Mouse (Mus musculus): Measurements from ENCODE around the gene Slc23a2.
A peak's percentile ranks its signal among the peaks of the same experiment; 100 is the strongest.

The Slc23a2 gene

GRCm38 (mm10) chr2:132044320-132045274 is 100.3 kb downstream of the Slc23a2 start:
- no peak for DNase-seq

GRCm38 (mm10) chr2:132043101-132043621 is 101.7 kb downstream of the Slc23a2 start:
- peak; percentile 58 for DNase-seq

DNA sequence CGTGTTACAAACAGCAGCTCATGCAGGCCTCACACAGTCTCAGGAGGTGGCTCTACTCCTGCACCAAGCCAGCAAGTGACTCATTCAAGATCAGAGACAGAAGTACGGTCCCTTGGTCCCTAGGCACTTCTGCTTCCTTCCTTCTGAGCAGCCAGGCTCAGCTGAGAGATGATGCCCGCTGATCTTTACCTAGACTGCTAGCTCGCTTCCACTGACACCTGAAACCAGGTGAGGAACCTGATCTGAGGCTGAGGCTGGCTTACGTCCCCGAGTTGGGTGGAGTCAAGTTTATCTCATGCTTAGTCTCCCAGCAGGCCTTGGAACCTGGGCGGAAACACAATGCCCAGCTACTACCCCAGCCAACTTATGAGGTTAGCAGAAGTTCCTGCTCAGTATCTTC is 105.0 kb downstream of the Slc23a2 start:
- DNase-seq, result no peak

GRCm38 (mm10) chr2:132036326-132036725 is 108.6 kb downstream of the Slc23a2 start:
- DNase-seq, result no peak

GRCm38 (mm10) chr2:132035470-132035835 is 109.5 kb downstream of the Slc23a2 start:
- DNase-seq, result no peak

DNA sequence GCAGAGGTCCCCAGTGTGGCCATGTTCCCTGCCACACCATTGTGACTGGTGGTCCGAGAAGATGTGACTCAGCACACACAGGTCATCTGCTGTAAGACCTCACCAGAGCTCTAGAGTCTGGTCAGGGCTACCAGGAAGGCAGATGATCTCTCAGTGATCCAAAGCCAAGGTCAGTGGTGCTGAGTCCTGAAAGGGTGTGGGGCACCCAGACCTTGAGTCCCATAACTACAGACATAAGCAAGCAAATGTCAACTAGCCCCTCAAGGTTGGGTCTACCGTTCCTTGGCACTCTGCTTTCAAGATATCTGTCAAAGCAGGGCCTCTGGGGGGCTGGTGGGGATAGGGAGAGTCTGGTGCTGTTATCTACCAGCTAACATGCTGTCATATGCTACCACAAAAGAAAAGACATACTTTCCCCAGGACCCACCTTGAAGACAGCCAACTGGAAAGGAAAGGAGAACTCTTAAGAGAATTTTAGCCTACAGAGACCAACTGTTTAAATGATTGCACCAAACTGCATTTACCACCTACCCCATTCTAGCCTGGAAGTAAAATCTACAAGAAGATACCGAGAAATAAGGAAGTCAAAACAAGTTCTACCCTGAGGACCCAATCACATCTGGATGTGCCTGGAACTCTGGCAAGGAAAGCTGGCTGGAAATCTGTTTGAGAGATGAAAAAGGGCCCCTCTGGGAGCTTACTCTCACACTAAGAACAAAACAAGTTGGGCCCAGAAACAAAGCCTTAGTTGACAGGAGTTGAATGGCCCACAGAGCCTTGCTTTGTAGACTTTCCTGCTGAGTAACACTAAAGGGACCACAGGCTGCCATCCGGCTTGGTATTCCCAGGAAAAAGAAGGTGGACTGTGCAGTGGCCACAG is 110.1 kb downstream of the Slc23a2 start:
- DNase-seq, result no peak

DNA sequence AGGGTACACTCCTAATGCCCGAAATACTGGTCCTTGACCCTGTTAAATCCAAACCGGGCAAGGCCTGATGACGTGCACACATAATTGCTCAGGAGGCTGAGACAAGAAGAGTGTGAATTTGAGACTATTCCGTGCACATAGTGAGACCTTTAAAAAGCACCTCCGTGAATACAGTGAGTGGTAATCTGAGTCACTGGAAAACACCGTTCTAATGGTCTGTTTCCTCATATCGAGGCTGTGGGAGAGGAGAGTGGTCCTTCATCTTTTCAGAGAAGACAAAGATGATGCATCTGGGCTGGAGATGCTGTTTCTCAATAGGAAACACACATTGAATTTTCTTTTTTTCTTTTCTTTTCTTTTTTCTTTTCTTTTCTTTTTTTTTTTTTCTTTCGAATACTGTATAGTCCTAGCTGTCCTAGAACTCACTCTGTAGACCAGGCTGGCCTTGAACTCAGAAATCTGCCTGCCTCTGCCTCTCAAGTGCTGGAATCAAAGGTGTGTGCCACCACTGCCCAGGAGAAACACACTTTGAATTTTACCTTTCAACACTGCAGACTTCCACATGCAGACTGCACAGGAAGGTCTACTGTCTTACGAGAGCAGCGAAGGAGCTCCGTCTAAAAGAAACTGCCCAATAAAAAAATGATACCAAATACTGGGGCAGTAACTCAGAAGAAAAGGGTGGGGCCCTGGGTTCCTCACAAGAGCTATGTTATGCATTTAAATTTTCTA is 113.4 kb downstream of the Slc23a2 start:
- DNase-seq, result no peak

- DNase-seq, result peak; percentile 15
These were observed 114.2 kb downstream of the Slc23a2 start for GRCm38 (mm10) chr2:132030418-132031363.

GRCm38 (mm10) chr2:132029646-132030417 is 115.1 kb downstream of the Slc23a2 start, which contains the start of gene Rassf2:
Rassf2 (minus strand) TSS chr2:132030258.
- peak; percentile 56 for DNase-seq

- DNase-seq, result no peak
These were observed 115.9 kb downstream of the Slc23a2 start for GRCm38 (mm10) chr2:132028894-132029605.

GRCm38 (mm10) chr2:132028107-132028506 is 116.8 kb downstream of the Slc23a2 start:
- DNase-seq, result no peak

DNA sequence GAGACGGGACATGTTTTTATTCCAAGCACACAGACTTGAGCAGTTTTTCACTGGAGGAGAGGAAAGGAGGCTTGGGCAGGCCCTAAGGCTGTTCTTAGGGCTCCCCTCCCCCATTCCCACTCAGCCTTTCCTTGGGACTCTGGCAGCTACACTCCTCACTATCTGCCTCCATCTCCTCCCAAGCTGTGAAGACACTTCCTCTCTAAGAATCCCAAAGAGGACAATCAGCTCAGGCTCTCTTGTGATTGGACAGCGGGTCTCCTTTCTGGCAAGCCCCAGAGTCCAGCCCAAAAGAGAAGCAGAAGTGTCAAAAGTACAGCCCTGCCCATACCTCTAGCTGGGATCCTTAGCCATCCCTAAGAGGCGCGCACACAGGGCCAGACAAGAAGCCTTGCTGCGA is 117.5 kb downstream of the Slc23a2 start:
- no peak for DNase-seq

GRCm38 (mm10) chr2:132024028-132024427 is 120.9 kb downstream of the Slc23a2 start:
- DNase-seq, result no peak

DNA sequence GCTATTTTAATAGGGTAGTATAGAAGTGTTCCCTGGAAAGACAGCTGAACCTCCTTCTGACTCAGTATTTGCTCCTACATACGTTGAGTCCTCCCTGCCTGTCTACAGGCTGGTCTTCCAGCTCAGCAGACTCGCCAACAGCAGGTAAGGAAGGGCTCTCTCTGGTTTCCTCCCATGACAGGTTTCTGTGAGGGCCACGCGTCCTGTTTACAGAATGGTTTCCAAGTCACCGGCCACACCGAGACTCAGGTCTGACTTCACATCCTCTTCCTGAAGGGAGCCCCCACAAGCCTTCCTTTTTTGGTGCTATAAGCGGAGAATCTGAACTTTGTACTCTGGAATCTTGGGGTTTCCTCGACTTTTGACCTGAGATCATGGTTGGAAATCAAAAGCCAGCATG is 122.3 kb downstream of the Slc23a2 start:
- DNase-seq, result no peak

DNA sequence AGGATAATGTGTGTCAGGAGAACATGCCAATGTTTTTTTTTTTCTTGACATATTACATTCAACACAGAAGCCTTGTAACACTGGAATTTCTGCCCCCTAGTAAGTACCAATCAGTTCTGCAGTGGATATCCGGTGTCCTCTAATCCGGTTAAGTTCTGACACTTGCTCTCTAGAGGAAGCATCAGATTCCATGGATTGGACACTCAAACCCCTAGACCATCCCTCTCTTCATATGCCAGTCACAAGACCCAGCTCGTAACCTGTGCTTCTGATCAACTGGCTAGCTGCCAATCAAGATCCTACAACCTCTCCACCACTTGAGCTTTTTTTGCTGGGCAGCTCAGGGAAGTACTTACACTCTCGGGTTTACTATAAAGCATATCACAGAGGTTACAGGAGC is 123.3 kb downstream of the Slc23a2 start:
- DNase-seq, result no peak

GRCm38 (mm10) chr2:132020991-132021541 is 123.8 kb downstream of the Slc23a2 start:
- no peak for DNase-seq

DNA sequence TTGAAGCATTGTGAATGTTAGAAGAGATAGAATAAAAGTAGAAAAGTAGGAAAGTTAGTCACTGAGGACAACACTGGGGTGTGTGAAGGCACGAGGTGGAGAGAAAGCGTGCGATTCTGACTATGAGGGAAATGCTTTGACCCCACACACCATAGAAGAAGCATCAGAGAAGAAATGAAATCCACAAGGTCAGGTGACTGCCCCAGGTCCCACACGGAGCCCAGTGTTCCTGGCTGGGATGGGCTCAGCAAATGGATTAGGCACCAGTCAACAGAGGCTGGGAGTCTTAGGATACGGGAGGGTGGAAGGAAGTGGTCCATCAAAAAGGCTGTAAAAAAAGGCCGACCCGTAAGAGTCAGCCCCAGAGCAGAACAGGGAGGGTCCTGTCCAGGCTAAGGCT is 124.5 kb downstream of the Slc23a2 start:
- DNase-seq, result no peak

- DNase-seq, result no peak
These were observed 125.5 kb downstream of the Slc23a2 start for GRCm38 (mm10) chr2:132019372-132019811.

GRCm38 (mm10) chr2:132018156-132018555 is 126.8 kb downstream of the Slc23a2 start:
- DNase-seq, result no peak

- no peak for DNase-seq
These were observed 127.3 kb downstream of the Slc23a2 start for GRCm38 (mm10) chr2:132017611-132018010.
